Mouse (Mus musculus): Measurements from ENCODE around the gene Kif3a. TPM values are rescaled to one million over a fixed set of nuclear protein-coding genes. Genes with fewer than 3 reads are reported as not detected.

Gene Kif3a
- polyA plus RNA-seq, 1 experiment, result 12.2 TPM

GRCm38 (mm10) chr11:53566646-53567045, 533 bp upstream of the Kif3a start:
- Histone ChIP-seq H3K27ac (replicated peaks; ENCODE audit: low read depth, low read length) (no peak overlapping the region), H3K4me1 (ENCODE audit: control insufficient read depth, insufficient read depth, insufficient read length, low read length) (no peaks in the 10 kb centered on the region), H3K4me3 (ENCODE audit: insufficient read depth, low read depth, low read length) (no peak overlapping the region)

- H3K4me1 ChIP-seq (ENCODE audit: control insufficient read depth, insufficient read depth, insufficient read length, low read length), result no peaks in the 10 kb centered on the region
- no peak overlapping the region for H3K27ac ChIP-seq (replicated peaks; ENCODE audit: low read depth, low read length)
These were observed 13.4 kb downstream of the Kif3a start for GRCm38 (mm10) chr11:53580562-53580961.

GRCm38 (mm10) chr11:53583151-53583550, 16.0 kb downstream of the Kif3a start:
- Histone ChIP-seq H3K27ac (replicated peaks; ENCODE audit: low read depth, low read length) (no peak overlapping the region), H3K4me1 (ENCODE audit: control insufficient read depth, insufficient read depth, insufficient read length, low read length) (no peaks in the 10 kb centered on the region), H3K4me3 (ENCODE audit: insufficient read depth, low read depth, low read length) (no peak overlapping the region)

More at GRCm38 (mm10) chr11:53580562-53580961, 13.4 kb downstream of the Kif3a start:
- H3K4me3 ChIP-seq (ENCODE audit: insufficient read depth, low read depth, low read length), result no peak overlapping the region

GRCm38 (mm10) chr11:53584849-53585248, 17.7 kb downstream of the Kif3a start:
- Histone ChIP-seq H3K27ac (replicated peaks; ENCODE audit: low read depth, low read length) (no peak overlapping the region), H3K4me1 (ENCODE audit: control insufficient read depth, insufficient read depth, insufficient read length, low read length) (no peaks in the 10 kb centered on the region), H3K4me3 (ENCODE audit: insufficient read depth, low read depth, low read length) (no peak overlapping the region)

GRCm38 (mm10) chr11:53585510-53585909, 18.3 kb downstream of the Kif3a start:
- Histone ChIP-seq H3K4me3 (ENCODE audit: insufficient read depth, low read depth, low read length) (no peak overlapping the region), H3K4me1 (ENCODE audit: control insufficient read depth, insufficient read depth, insufficient read length, low read length) (no peaks in the 10 kb centered on the region), H3K27ac (replicated peaks; ENCODE audit: low read depth, low read length) (no peak overlapping the region)

- Histone ChIP-seq H3K27ac (replicated peaks; ENCODE audit: low read depth, low read length) (no peak overlapping the region), H3K4me1 (ENCODE audit: control insufficient read depth, insufficient read depth, insufficient read length, low read length) (no peaks in the 10 kb centered on the region), H3K4me3 (ENCODE audit: insufficient read depth, low read depth, low read length) (no peak overlapping the region)
These were observed 21.1 kb downstream of the Kif3a start for GRCm38 (mm10) chr11:53588279-53588678.

- Histone ChIP-seq H3K4me1 (ENCODE audit: control insufficient read depth, insufficient read depth, insufficient read length, low read length) (no peaks in the 10 kb centered on the region), H3K27ac (replicated peaks; ENCODE audit: low read depth, low read length) (no peak overlapping the region)
These were observed 23.2 kb downstream of the Kif3a start for GRCm38 (mm10) chr11:53590368-53590768.

GRCm38 (mm10) chr11:53591116-53591515, 23.9 kb downstream of the Kif3a start:
- Histone ChIP-seq H3K27ac (replicated peaks; ENCODE audit: low read depth, low read length) (no peak overlapping the region), H3K4me3 (ENCODE audit: insufficient read depth, low read depth, low read length) (no peak overlapping the region), H3K4me1 (ENCODE audit: control insufficient read depth, insufficient read depth, insufficient read length, low read length) (no peaks in the 10 kb centered on the region)

More at GRCm38 (mm10) chr11:53590368-53590768, 23.2 kb downstream of the Kif3a start:
- H3K4me3 ChIP-seq (ENCODE audit: insufficient read depth, low read depth, low read length), result no peak overlapping the region

- Histone ChIP-seq H3K4me3 (ENCODE audit: insufficient read depth, low read depth, low read length) (no peak overlapping the region), H3K27ac (replicated peaks; ENCODE audit: low read depth, low read length) (no peak overlapping the region), H3K4me1 (ENCODE audit: control insufficient read depth, insufficient read depth, insufficient read length, low read length) (no peaks in the 10 kb centered on the region)
These were observed 37.8 kb downstream of the Kif3a start for GRCm38 (mm10) chr11:53604983-53605382.

- Histone ChIP-seq H3K4me3 (ENCODE audit: insufficient read depth, low read depth, low read length) (no peak overlapping the region), H3K4me1 (ENCODE audit: control insufficient read depth, insufficient read depth, insufficient read length, low read length) (no peaks in the 10 kb centered on the region), H3K27ac (replicated peaks; ENCODE audit: low read depth, low read length) (no peak overlapping the region)
These were observed 38.4 kb downstream of the Kif3a start for GRCm38 (mm10) chr11:53605609-53606008.

- Histone ChIP-seq H3K27ac (replicated peaks; ENCODE audit: low read depth, low read length) (no peak overlapping the region), H3K4me3 (ENCODE audit: insufficient read depth, low read depth, low read length) (no peak overlapping the region), H3K4me1 (ENCODE audit: control insufficient read depth, insufficient read depth, insufficient read length, low read length) (no peaks in the 10 kb centered on the region)
These were observed 42.1 kb downstream of the Kif3a start for GRCm38 (mm10) chr11:53609231-53609630.

GRCm38 (mm10) chr11:53609672-53610071, 42.5 kb downstream of the Kif3a start:
- H3K27ac ChIP-seq (replicated peaks; ENCODE audit: low read depth, low read length), result no peak overlapping the region
- H3K4me3 ChIP-seq (ENCODE audit: insufficient read depth, low read depth, low read length), result no peak overlapping the region
- no peaks in the 10 kb centered on the region for H3K4me1 ChIP-seq (ENCODE audit: control insufficient read depth, insufficient read depth, insufficient read length, low read length)

- H3K27ac ChIP-seq (replicated peaks; ENCODE audit: low read depth, low read length), result no peak overlapping the region
- H3K4me1 ChIP-seq (ENCODE audit: control insufficient read depth, insufficient read depth, insufficient read length, low read length), result no peaks in the 10 kb centered on the region
- no peak overlapping the region for H3K4me3 ChIP-seq (ENCODE audit: insufficient read depth, low read depth, low read length)
These were observed 48.0 kb downstream of the Kif3a start for GRCm38 (mm10) chr11:53615172-53615571.

- Histone ChIP-seq H3K4me3 (ENCODE audit: insufficient read depth, low read depth, low read length) (no peak overlapping the region), H3K4me1 (ENCODE audit: control insufficient read depth, insufficient read depth, insufficient read length, low read length) (no peaks in the 10 kb centered on the region)
These were observed 48.4 kb downstream of the Kif3a start for GRCm38 (mm10) chr11:53615575-53615974.

GRCm38 (mm10) chr11:53616748-53617558, 49.8 kb downstream of the Kif3a start:
- H3K27ac ChIP-seq (replicated peaks; ENCODE audit: low read depth, low read length), result no peak overlapping the region
- no peaks in the 10 kb centered on the region for H3K4me1 ChIP-seq (ENCODE audit: control insufficient read depth, insufficient read depth, insufficient read length, low read length)
- 0 out of 2 replicates have a peak overlapping the region, but pooled peaks have one; percentile 19 for H3K4me3 ChIP-seq (ENCODE audit: insufficient read depth, low read depth, low read length)

More at GRCm38 (mm10) chr11:53615575-53615974, 48.4 kb downstream of the Kif3a start:
- H3K27ac ChIP-seq (replicated peaks; ENCODE audit: low read depth, low read length), result no peak overlapping the region

- Histone ChIP-seq H3K4me1 (ENCODE audit: control insufficient read depth, insufficient read depth, insufficient read length, low read length) (no peaks in the 10 kb centered on the region), H3K27ac (replicated peaks; ENCODE audit: low read depth, low read length) (no peak overlapping the region), H3K4me3 (ENCODE audit: insufficient read depth, low read depth, low read length) (no peak overlapping the region)
These were observed 50.5 kb downstream of the Kif3a start for GRCm38 (mm10) chr11:53617562-53618109.

Measured in brown adipose tissue, adult 24 weeks (tissue).